Mouse (Mus musculus) midbrain, embryonic 13.5 days (tissue): ENCODE results near the gene Gm10645. TPM values are rescaled to one million over a fixed set of nuclear protein-coding genes. Genes with fewer than 3 reads are reported as not detected.

Source experiments
- ATAC-seq: fragments of 200-750 bp; cut with Nextera tagmentation; 2 replicates; pipeline ENCODE4 v1.8.0; 2017; ENCODE audit warnings: mild to moderate bottlenecking, moderate TSS enrichment, moderate library complexity
- H3K27ac ChIP-seq: fragments of 300-500 bp; sonication (generic); 2 replicates; pipeline ENCODE4 v1.5.1; 2015; ENCODE audit warnings: inconsistent platforms, mild to moderate bottlenecking, moderate library complexity
- H3K27me3 ChIP-seq: fragments of 300-500 bp; sonication (generic); 2 replicates; pipeline ENCODE4 v1.6.1; 2015; ENCODE audit warnings: mild to moderate bottlenecking, inconsistent platforms
- H3K36me3 ChIP-seq: fragments of 300-500 bp; sonication (generic); 2 replicates; pipeline ENCODE4 v1.6.1; 2015; ENCODE audit warnings: mild to moderate bottlenecking, inconsistent platforms
- H3K4me1 ChIP-seq: fragments of 300-500 bp; sonication (generic); replicated peaks from 2 replicates; pipeline ENCODE4 v1.6.1; 2015; ENCODE audit warnings: inconsistent platforms
- H3K4me2 ChIP-seq: fragments of 300-500 bp; sonication (generic); replicated peaks from 2 replicates; pipeline ENCODE4 v1.6.1; 2015; ENCODE audit warnings: moderate library complexity, mild to moderate bottlenecking, inconsistent platforms
- H3K4me3 ChIP-seq: fragments of 300-500 bp; sonication (generic); replicated peaks from 2 replicates; pipeline ENCODE4 v1.5.1; 2015; ENCODE audit warnings: mild to moderate bottlenecking, inconsistent platforms
- H3K9ac ChIP-seq: fragments of 300-500 bp; sonication (generic); replicated peaks from 2 replicates; pipeline ENCODE4 v1.6.1; 2015; ENCODE audit warnings: mild to moderate bottlenecking, inconsistent platforms
- H3K9me3 ChIP-seq: fragments of 300-500 bp; sonication (generic); 2 replicates; pipeline ENCODE4 v1.6.1; 2016; ENCODE audit warnings: mild to moderate bottlenecking, inconsistent platforms
- whole genome bisulfite sequencing: fragments of 180-500 bp; shearing (Covaris S2); methylation state at CpG from one replicate; pipeline ENCODE4 v1.1.7; 2015; 5-methylcytosine and 5-hydroxymethylcytosine counted together
- polyA plus RNA-seq: library from polyadenylated mRNA; unstranded; fragments of >200 nt; fragmentation: Nextera tagmentation; extraction: Ambion mirVana; gene quantifications from 2 replicates; pipeline ENCODE4 v1.2.1, GENCODE M21; 2015

Gm10645 gene
- polyA plus RNA-seq, 1 experiment from 2014 or later: 7.4 TPM

DNA sequence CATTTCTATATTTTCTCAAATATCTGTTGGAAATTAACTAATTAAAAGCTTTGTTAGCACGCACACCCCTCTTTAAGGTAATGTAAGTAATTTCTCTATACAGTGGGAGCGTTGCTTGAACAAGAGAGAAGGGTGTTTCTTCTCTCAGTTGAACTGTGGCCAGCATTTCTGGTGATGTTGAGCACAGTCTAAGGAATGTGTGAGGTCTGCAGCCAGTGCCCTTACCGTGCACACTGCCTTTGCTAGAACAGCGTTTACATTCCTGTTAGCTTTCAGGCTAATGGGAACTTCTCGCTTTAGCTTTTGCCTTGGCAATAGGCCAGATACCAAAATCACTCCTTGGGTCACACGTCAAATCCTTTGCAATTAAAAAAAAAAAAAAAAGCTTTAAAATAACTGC is 20.4 kb upstream of the Gm10645 start:
- WGBS: 67% methylated on average over 6 of the region's 6 CpGs
- H3K27ac ChIP-seq: no peak overlapping the region
- peaks cover 45% of the 10 kb centered on the region for H3K4me1 ChIP-seq

GRCm38 (mm10) chr8:83182784-83183183 is 16.8 kb upstream of the Gm10645 start:
- H3K9ac ChIP-seq: no peak overlapping the region
- H3K4me2 ChIP-seq: no peak overlapping the region
- no peaks in the 10 kb centered on the region for H3K9me3 ChIP-seq
- no peaks in the 10 kb centered on the region for H3K27me3 ChIP-seq
- peak; percentile 48; the same call in 1 of the 2 replicates for ATAC-seq
- 45% methylated on average over 5 of the region's 5 CpGs for WGBS
- no peaks in the 10 kb centered on the region for H3K36me3 ChIP-seq
- H3K27ac ChIP-seq: peak overlapping the region; percentile 48
- H3K4me1 ChIP-seq: peaks cover 66% of the 10 kb centered on the region
- H3K4me3 ChIP-seq: no peak overlapping the region

More for the DNA sequence above, 20.4 kb upstream of the Gm10645 start:
- no peak for ATAC-seq
- H3K9ac ChIP-seq: no peak overlapping the region
- no peak overlapping the region for H3K4me3 ChIP-seq
- H3K9me3 ChIP-seq: no peaks in the 10 kb centered on the region
- no peak overlapping the region for H3K4me2 ChIP-seq
- no peaks in the 10 kb centered on the region for H3K36me3 ChIP-seq
- no peaks in the 10 kb centered on the region for H3K27me3 ChIP-seq

DNA sequence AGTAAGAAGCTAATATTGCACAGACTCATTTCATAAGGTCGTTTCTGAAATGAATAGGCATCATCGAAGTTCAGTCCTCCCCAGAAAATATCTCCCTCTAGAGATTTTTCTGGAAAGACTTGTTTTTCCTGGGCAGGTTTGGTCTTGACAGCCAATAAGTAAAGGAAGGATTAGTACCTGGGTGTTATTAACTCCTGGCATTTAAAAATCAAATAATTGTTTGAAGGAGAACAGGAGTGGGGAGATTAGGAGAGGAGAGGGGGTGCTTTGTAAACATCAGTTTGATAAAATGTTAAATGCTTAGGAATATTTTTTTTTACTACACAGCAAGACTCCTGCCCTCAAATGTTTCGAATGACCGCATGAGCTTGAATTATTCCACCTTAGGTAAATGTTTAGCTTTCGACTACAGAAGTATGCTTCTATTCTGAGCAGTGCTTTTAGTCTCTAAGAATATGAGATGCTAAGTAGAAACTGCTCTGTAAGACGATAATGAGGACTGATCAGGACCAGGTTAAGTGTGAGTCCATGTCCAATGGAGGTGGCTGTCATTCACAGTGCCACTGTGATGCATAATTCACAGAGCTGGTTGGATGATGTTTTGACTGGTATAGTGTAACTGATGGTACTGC is 16.0 kb upstream of the Gm10645 start:
- peak overlapping the region; percentile 48; the same call in 1 of the 2 replicates for H3K27ac ChIP-seq
- ATAC-seq: no peak

DNA sequence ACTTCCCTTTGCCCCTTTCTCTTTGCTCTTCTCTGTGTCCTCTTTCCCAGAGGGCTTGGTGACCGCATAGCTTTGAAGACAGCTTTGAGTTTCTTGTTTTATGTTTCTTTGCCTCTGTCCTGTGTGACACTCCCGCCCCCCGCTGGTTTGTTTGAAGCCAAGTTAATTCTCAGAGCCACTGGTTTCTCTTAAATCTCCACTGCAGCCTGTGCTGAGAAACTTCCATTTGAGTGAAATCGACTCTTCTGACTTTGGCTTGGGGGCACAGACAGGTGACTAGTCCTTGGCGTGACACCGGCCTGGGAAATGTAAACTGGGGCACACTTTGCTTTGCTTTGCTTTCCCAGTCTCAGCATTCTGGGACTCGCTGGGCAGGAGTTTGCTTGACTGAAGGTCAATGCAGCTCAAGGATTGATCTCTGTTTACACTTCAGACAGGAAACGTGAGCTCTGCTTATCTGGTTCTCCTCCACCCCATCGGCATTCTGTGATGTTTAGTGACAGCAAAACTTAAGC is 12.3 kb upstream of the Gm10645 start:
- Histone ChIP-seq H3K4me3 (no peak overlapping the region), H3K9ac (no peak overlapping the region), H3K4me2 (no peak overlapping the region), H3K27me3 (no peaks in the 10 kb centered on the region), H3K9me3 (no peaks in the 10 kb centered on the region), H3K36me3 (no peaks in the 10 kb centered on the region), H3K27ac (peak overlapping the region; percentile 72), H3K4me1 (peaks cover 69% of the 10 kb centered on the region)
- 0 out of 2 replicates have a peak, but pooled peaks have one; percentile 49 for ATAC-seq
- 5% methylated on average over 9 of the region's 9 CpGs for WGBS

More for the DNA sequence above, 16.0 kb upstream of the Gm10645 start:
- no peaks in the 10 kb centered on the region for H3K36me3 ChIP-seq
- H3K27me3 ChIP-seq: no peaks in the 10 kb centered on the region
- no peak overlapping the region for H3K4me3 ChIP-seq
- 74% methylated on average over 6 of the region's 6 CpGs for WGBS
- H3K9ac ChIP-seq: no peak overlapping the region
- no peak overlapping the region for H3K4me2 ChIP-seq
- H3K4me1 ChIP-seq: peaks cover 70% of the 10 kb centered on the region
- H3K9me3 ChIP-seq: no peaks in the 10 kb centered on the region

- Histone ChIP-seq H3K27ac (peak overlapping the region; percentile 72), H3K4me3 (no peak overlapping the region), H3K9me3 (no peaks in the 10 kb centered on the region), H3K4me1 (peaks cover 62% of the 10 kb centered on the region), H3K27me3 (no peaks in the 10 kb centered on the region), H3K36me3 (no peaks in the 10 kb centered on the region), H3K9ac (0 out of 2 replicates have a peak overlapping the region, but pooled peaks have one; percentile 33), H3K4me2 (peak overlapping the region; percentile 21)
- peak; percentile 72 for ATAC-seq
- 4% methylated on average over 11 of the region's 11 CpGs for WGBS
Observed at GRCm38 (mm10) chr8:83177317-83178195, 11.6 kb upstream of the Gm10645 start.

GRCm38 (mm10) chr8:83176785-83177184 is 10.8 kb upstream of the Gm10645 start:
- no peaks in the 10 kb centered on the region for H3K9me3 ChIP-seq
- ATAC-seq: peak; percentile 41
- H3K27ac ChIP-seq: peak overlapping the region; percentile 72; the same call in 1 of the 2 replicates
- H3K9ac ChIP-seq: no peak overlapping the region
- peaks cover 54% of the 10 kb centered on the region for H3K4me1 ChIP-seq
- H3K27me3 ChIP-seq: no peaks in the 10 kb centered on the region
- no peaks in the 10 kb centered on the region for H3K36me3 ChIP-seq
- 43% methylated on average over 2 of the region's 2 CpGs for WGBS
- no peak overlapping the region for H3K4me2 ChIP-seq
- H3K4me3 ChIP-seq: no peak overlapping the region

DNA sequence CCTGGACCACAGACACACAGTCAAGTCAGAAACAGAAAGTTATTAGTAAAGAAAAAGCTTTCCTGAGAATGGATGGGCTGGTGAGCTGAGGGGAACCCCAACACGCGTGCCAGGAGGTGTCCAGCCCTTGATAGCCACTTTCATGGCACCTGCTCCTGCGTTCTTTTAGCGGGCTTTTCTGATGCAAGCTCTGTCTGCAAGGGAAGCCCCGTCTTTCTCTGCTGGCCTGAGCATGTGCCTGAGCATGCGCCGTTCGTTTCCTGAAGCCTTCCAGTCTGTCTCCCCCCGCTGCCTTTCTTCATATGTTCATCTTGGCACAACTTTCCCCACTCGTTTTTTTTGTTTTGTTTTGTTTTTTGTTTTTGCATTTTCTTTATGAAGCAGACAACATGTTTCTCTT is 9.7 kb upstream of the Gm10645 start:
- Histone ChIP-seq H3K36me3 (no peaks in the 10 kb centered on the region), H3K4me3 (no peak overlapping the region), H3K9me3 (no peaks in the 10 kb centered on the region), H3K4me1 (peaks cover 46% of the 10 kb centered on the region), H3K9ac (no peak overlapping the region), H3K27me3 (no peaks in the 10 kb centered on the region), H3K27ac (no peak overlapping the region), H3K4me2 (no peak overlapping the region)
- ATAC-seq: no peak
- WGBS: 68% methylated on average over 10 of the region's 10 CpGs

DNA sequence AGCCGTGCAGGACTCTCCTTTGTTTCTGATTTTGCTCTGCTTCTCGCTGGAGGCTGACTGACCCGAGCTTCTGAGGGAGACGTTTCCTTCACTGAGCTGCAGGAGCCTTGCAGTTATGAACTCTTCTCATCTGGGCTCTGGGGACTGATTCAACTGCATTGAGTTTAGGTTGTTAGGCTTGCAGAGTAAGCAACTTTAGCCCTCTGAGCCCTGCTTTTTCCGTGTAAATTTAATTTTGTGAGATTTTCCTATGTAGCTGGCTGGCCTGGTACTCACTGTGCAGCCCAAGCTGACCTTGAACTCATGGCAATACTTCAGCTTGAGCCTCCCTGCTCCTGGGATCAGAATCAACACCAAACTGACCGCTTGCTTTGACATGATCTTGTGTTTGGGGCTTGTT is 4.9 kb upstream of the Gm10645 start:
- no peak for ATAC-seq
- WGBS: 38% methylated on average over 6 of the region's 6 CpGs
- Histone ChIP-seq H3K36me3 (no peaks in the 10 kb centered on the region), H3K4me3 (no peak overlapping the region), H3K27ac (no peak overlapping the region), H3K9ac (no peak overlapping the region), H3K9me3 (no peaks in the 10 kb centered on the region), H3K27me3 (no peaks in the 10 kb centered on the region), H3K4me2 (no peak overlapping the region), H3K4me1 (peaks cover 44% of the 10 kb centered on the region)

DNA sequence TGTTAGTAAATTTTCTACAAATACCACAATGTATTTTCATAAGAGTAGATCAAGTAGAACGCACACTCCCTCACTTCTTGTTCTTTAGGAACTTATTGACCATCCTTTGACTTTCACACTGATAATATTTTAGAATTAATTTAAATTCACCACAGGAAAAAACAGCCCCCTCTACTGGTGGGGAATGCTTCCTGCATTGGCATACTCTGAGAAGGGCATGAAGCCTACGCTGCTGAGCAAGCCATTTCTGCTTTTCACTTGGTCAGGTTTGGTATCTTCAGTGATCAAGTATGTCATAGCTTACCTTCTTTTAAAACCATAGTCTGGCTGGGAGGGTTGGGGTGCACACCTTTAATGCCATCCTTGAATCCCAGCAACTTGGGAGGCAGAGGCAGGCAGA is 3.7 kb upstream of the Gm10645 start:
- Histone ChIP-seq H3K36me3 (no peaks in the 10 kb centered on the region), H3K27me3 (no peaks in the 10 kb centered on the region), H3K4me2 (no peak overlapping the region), H3K9ac (no peak overlapping the region), H3K9me3 (no peaks in the 10 kb centered on the region), H3K4me3 (no peak overlapping the region), H3K27ac (no peak overlapping the region), H3K4me1 (peaks cover 40% of the 10 kb centered on the region)
- ATAC-seq: no peak
- 91% methylated on average over 2 of the region's 2 CpGs for WGBS

GRCm38 (mm10) chr8:83169127-83169526 is 3.2 kb upstream of the Gm10645 start:
- Histone ChIP-seq H3K4me3 (no peak overlapping the region), H3K27ac (no peak overlapping the region), H3K36me3 (no peaks in the 10 kb centered on the region), H3K27me3 (no peaks in the 10 kb centered on the region), H3K4me1 (peaks cover 40% of the 10 kb centered on the region), H3K9ac (no peak overlapping the region), H3K4me2 (peak overlapping the region; percentile 71; the same call in 1 of the 2 replicates), H3K9me3 (no peaks in the 10 kb centered on the region)
- WGBS: 86% methylated on average over 3 of the region's 3 CpGs
- no peak for ATAC-seq

- H3K4me3 ChIP-seq: peak overlapping the region; percentile 89
- no peak for ATAC-seq
- peak overlapping the region; percentile 71 for H3K4me2 ChIP-seq
- no peak overlapping the region for H3K27ac ChIP-seq
- H3K4me1 ChIP-seq: peaks cover 40% of the 10 kb centered on the region
- H3K27me3 ChIP-seq: no peaks in the 10 kb centered on the region
- peak overlapping the region; percentile 98 for H3K9ac ChIP-seq
- H3K9me3 ChIP-seq: no peaks in the 10 kb centered on the region
- no peaks in the 10 kb centered on the region for H3K36me3 ChIP-seq
- 37% methylated on average over 3 of the region's 3 CpGs for WGBS
Observed at GRCm38 (mm10) chr8:83167932-83168331, 2.0 kb upstream of the Gm10645 start.
